Mouse (Mus musculus): ENCODE measurements around the gene Rtf1. TPM values are rescaled to one million over a fixed set of nuclear protein-coding genes. Genes with fewer than 3 reads are reported as not detected.

The Rtf1 gene
- polyA plus RNA-seq, 1 experiment from 2014 or later = 49.3 TPM

GRCm38 (mm10) chr2:119758844-119759835 is 84.3 kb downstream of the Rtf1 start:
- Histone ChIP-seq H3K27ac (replicated peaks) (no peak overlapping the region), H3K4me2 (peak overlapping the region; percentile 98), H3K9me3 (no peaks in the 10 kb centered on the region), H3K4me3 (peak overlapping the region; percentile 56), H3K36me3 (peaks cover 5% of the 10 kb centered on the region), H3K9ac (peak overlapping the region; percentile 50; the same call in 1 of the 2 replicates), H3K27me3 (peaks cover 52% of the 10 kb centered on the region), H3K4me1 (replicated peaks) (peaks cover 14% of the 10 kb centered on the region)
- WGBS = 5% methylated on average over 44 of the region's 44 CpGs
- ATAC-seq (ENCODE audit: low FRiP score, low read depth) = 0 out of 2 replicates have a peak, but pooled peaks have one; percentile 14

GRCm38 (mm10) chr2:119760251-119760650 is 85.4 kb downstream of the Rtf1 start, which contains the start of gene Ltk:
Gene Ltk (minus strand): TSS chr2:119760431.
- Histone ChIP-seq H3K4me1 (replicated peaks) (peaks cover 14% of the 10 kb centered on the region), H3K4me3 (0 out of 2 replicates have a peak within 1 kb of the TSS, but pooled peaks have one; percentile 56), H3K9me3 (no peaks in the 10 kb centered on the region), H3K4me2 (peak within 1 kb of the TSS; percentile 98), H3K36me3 (peaks cover 6% of the 10 kb centered on the region), H3K27me3 (peaks cover 47% of the 10 kb centered on the region), H3K9ac (no peak within 1 kb of the TSS), H3K27ac (replicated peaks) (no peak within 1 kb of the TSS)
- 16% methylated on average over 9 of the region's 9 CpGs for WGBS
- ATAC-seq (ENCODE audit: low FRiP score, low read depth) = no peak

- no peak for ATAC-seq (ENCODE audit: low FRiP score, low read depth)
- WGBS = 74% methylated on average over 1 of the region's 1 CpGs
- no peak overlapping the region for H3K9ac ChIP-seq
- peaks cover 14% of the 10 kb centered on the region for H3K4me1 ChIP-seq (replicated peaks)
- no peaks in the 10 kb centered on the region for H3K9me3 ChIP-seq
- no peak overlapping the region for H3K4me3 ChIP-seq
- no peak overlapping the region for H3K4me2 ChIP-seq
- H3K27ac ChIP-seq (replicated peaks) = no peak overlapping the region
- H3K27me3 ChIP-seq = peaks cover 33% of the 10 kb centered on the region
- H3K36me3 ChIP-seq = peaks cover 11% of the 10 kb centered on the region
Measured at GRCm38 (mm10) chr2:119762276-119762675, 87.4 kb downstream of the Rtf1 start.

- no peak overlapping the region for H3K27ac ChIP-seq (replicated peaks)
- 77% methylated on average over 4 of the region's 4 CpGs for WGBS
- ATAC-seq (ENCODE audit: low FRiP score, low read depth) = no peak
- H3K36me3 ChIP-seq = peaks cover 22% of the 10 kb centered on the region
- no peak overlapping the region for H3K4me2 ChIP-seq
- H3K4me3 ChIP-seq = no peak overlapping the region
- H3K4me1 ChIP-seq (replicated peaks) = peaks cover under 1% of the 10 kb centered on the region; the same call in 1 of the 2 replicates
- no peak overlapping the region for H3K9ac ChIP-seq
- H3K27me3 ChIP-seq = peaks cover 18% of the 10 kb centered on the region
- no peaks in the 10 kb centered on the region for H3K9me3 ChIP-seq
Measured at GRCm38 (mm10) chr2:119763924-119764323, 89.1 kb downstream of the Rtf1 start.

- ATAC-seq (ENCODE audit: low FRiP score, low read depth) = no peak
- no peak overlapping the region for H3K9ac ChIP-seq
- H3K27me3 ChIP-seq = no peaks in the 10 kb centered on the region
- peaks cover 41% of the 10 kb centered on the region for H3K36me3 ChIP-seq
- no peak overlapping the region for H3K4me3 ChIP-seq
- no peak overlapping the region for H3K4me2 ChIP-seq
- H3K4me1 ChIP-seq (replicated peaks) = no peaks in the 10 kb centered on the region
- no peaks in the 10 kb centered on the region for H3K9me3 ChIP-seq
- WGBS = 97% methylated on average over 6 of the region's 6 CpGs
- H3K27ac ChIP-seq (replicated peaks) = no peak overlapping the region
Measured at GRCm38 (mm10) chr2:119767246-119767645, 92.4 kb downstream of the Rtf1 start.

Other genes starting within 250 kb of the Rtf1 start
- 2.9 and 3.4 TPM in 2 replicates for gene Ino80, start 197.4 kb upstream of the Rtf1 start, polyA plus RNA-seq (2015; fragmentation: Nextera tagmentation; extraction: Ambion mirVana)
- gene Exd1, start 127.4 kb upstream of the Rtf1 start, polyA plus RNA-seq (2015; fragmentation: Nextera tagmentation; extraction: Ambion mirVana) = 0.47 and 0.60 TPM in 2 replicates
- 54.9 and 55.4 TPM in 2 replicates for gene Chp1, start 127.4 kb upstream of the Rtf1 start, polyA plus RNA-seq (2015; fragmentation: Nextera tagmentation; extraction: Ambion mirVana)
- gene Nusap1, start 56.8 kb upstream of the Rtf1 start, polyA plus RNA-seq (2015; fragmentation: Nextera tagmentation; extraction: Ambion mirVana) = 15.1 and 18.1 TPM in 2 replicates
- gene Oip5, start 56.6 kb upstream of the Rtf1 start, polyA plus RNA-seq (2015; fragmentation: Nextera tagmentation; extraction: Ambion mirVana) = 6.6 and 7.5 TPM in 2 replicates
- gene Ndufaf1, start 12.2 kb upstream of the Rtf1 start, polyA plus RNA-seq (2015; fragmentation: Nextera tagmentation; extraction: Ambion mirVana) = 39.8 and 41.2 TPM in 2 replicates
- 0.37 and 0.56 TPM in 2 replicates for gene Itpka, start 67.3 kb downstream of the Rtf1 start, polyA plus RNA-seq (2015; fragmentation: Nextera tagmentation; extraction: Ambion mirVana)
- gene Ltk, start 85.4 kb downstream of the Rtf1 start, polyA plus RNA-seq (2015; fragmentation: Nextera tagmentation; extraction: Ambion mirVana) = 2.1 and 2.2 TPM in 2 replicates
- 18.6 and 19.6 TPM in 2 replicates for gene Rpap1, start 112.5 kb downstream of the Rtf1 start, polyA plus RNA-seq (2015; fragmentation: Nextera tagmentation; extraction: Ambion mirVana)
- gene Tyro3, start 122.7 kb downstream of the Rtf1 start, polyA plus RNA-seq (2015; fragmentation: Nextera tagmentation; extraction: Ambion mirVana) = 27.1 and 27.7 TPM in 2 replicates
- 23.9 and 24.3 TPM in 2 replicates for gene Mga, start 222.2 kb downstream of the Rtf1 start, polyA plus RNA-seq (2015; fragmentation: Nextera tagmentation; extraction: Ambion mirVana)

Measured in hindbrain, embryonic 15.5 days (tissue).